Mouse (Mus musculus): ENCODE measurements around the gene Onecut3. TPM values are rescaled to one million over a fixed set of nuclear protein-coding genes. Genes with fewer than 3 reads are reported as not detected.

The Onecut3 gene
- polyA plus RNA-seq, 1 experiment from 2014 or later = 2.3 TPM

- ATAC-seq (ENCODE audit: low FRiP score) = no peak; the same call in 1 of the 2 replicates
- Histone ChIP-seq H3K9ac (no peak overlapping the region), H3K27ac (no peak overlapping the region), H3K4me1 (peaks cover 7% of the 10 kb centered on the region; the same call in 1 of the 2 replicates), H3K4me2 (replicated peaks) (no peak overlapping the region), H3K9me3 (replicated peaks) (no peaks in the 10 kb centered on the region), H3K36me3 (no peaks in the 10 kb centered on the region), H3K27me3 (peaks cover 79% of the 10 kb centered on the region), H3K4me3 (no peak overlapping the region)
- 0% methylated on average over 11 of the region's 11 CpGs for WGBS
Observed at GRCm38 (mm10) chr10:80506222-80506621, 11.6 kb downstream of the Onecut3 start.

- ATAC-seq (ENCODE audit: low FRiP score) = peak; percentile 58
- H3K4me1 ChIP-seq = peaks cover 15% of the 10 kb centered on the region
- H3K9ac ChIP-seq = no peak overlapping the region
- peak overlapping the region; percentile 14 for H3K4me3 ChIP-seq
- H3K4me2 ChIP-seq (replicated peaks) = peak overlapping the region; percentile 45
- WGBS = 8% methylated on average over 20 of the region's 20 CpGs
- H3K27me3 ChIP-seq = peaks cover 77% of the 10 kb centered on the region
- H3K9me3 ChIP-seq (replicated peaks) = no peaks in the 10 kb centered on the region
- no peaks in the 10 kb centered on the region for H3K36me3 ChIP-seq
- H3K27ac ChIP-seq = no peak overlapping the region
Observed at GRCm38 (mm10) chr10:80509412-80510272, 15.0 kb downstream of the Onecut3 start.

GRCm38 (mm10) chr10:80510273-80510660 is 15.6 kb downstream of the Onecut3 start:
- H3K4me3 ChIP-seq = no peak overlapping the region
- ATAC-seq (ENCODE audit: low FRiP score) = no peak
- peaks cover 77% of the 10 kb centered on the region for H3K27me3 ChIP-seq
- no peaks in the 10 kb centered on the region for H3K9me3 ChIP-seq (replicated peaks)
- H3K4me2 ChIP-seq (replicated peaks) = no peak overlapping the region
- no peak overlapping the region for H3K27ac ChIP-seq
- 49% methylated on average over 10 of the region's 10 CpGs for WGBS
- no peak overlapping the region for H3K9ac ChIP-seq
- H3K4me1 ChIP-seq = peaks cover 15% of the 10 kb centered on the region
- no peaks in the 10 kb centered on the region for H3K36me3 ChIP-seq

- Histone ChIP-seq H3K4me3 (0 out of 2 replicates have a peak overlapping the region, but pooled peaks have one; percentile 7), H3K27me3 (peaks cover 51% of the 10 kb centered on the region), H3K27ac (no peak overlapping the region), H3K4me2 (replicated peaks) (peak overlapping the region; percentile 26), H3K9ac (peak overlapping the region; percentile 38), H3K9me3 (replicated peaks) (no peaks in the 10 kb centered on the region), H3K36me3 (no peaks in the 10 kb centered on the region), H3K4me1 (peaks cover 12% of the 10 kb centered on the region)
- 0 out of 2 replicates have a peak, but pooled peaks have one; percentile 11 for ATAC-seq (ENCODE audit: low FRiP score)
- 6% methylated on average over 19 of the region's 19 CpGs for WGBS
Observed at GRCm38 (mm10) chr10:80513739-80514138, 19.1 kb downstream of the Onecut3 start.

GRCm38 (mm10) chr10:80519287-80519686 is 24.7 kb downstream of the Onecut3 start:
- Histone ChIP-seq H3K4me2 (replicated peaks) (no peak overlapping the region), H3K9me3 (replicated peaks) (peaks cover 4% of the 10 kb centered on the region; the same call in 1 of the 2 replicates), H3K36me3 (no peaks in the 10 kb centered on the region; the same call in 1 of the 2 replicates), H3K4me1 (peaks cover 3% of the 10 kb centered on the region), H3K9ac (no peak overlapping the region), H3K4me3 (no peak overlapping the region), H3K27me3 (peaks cover 14% of the 10 kb centered on the region), H3K27ac (no peak overlapping the region)
- 74% methylated on average over 2 of the region's 2 CpGs for WGBS
- ATAC-seq (ENCODE audit: low FRiP score) = no peak

- 94% methylated on average over 7 of the region's 7 CpGs for WGBS
- H3K9me3 ChIP-seq (replicated peaks) = peaks cover 4% of the 10 kb centered on the region; the same call in 1 of the 2 replicates
- H3K4me1 ChIP-seq = peaks cover 4% of the 10 kb centered on the region; the same call in 1 of the 2 replicates
- no peak for ATAC-seq (ENCODE audit: low FRiP score)
- H3K36me3 ChIP-seq = no peaks in the 10 kb centered on the region; the same call in 1 of the 2 replicates
- H3K4me3 ChIP-seq = no peak overlapping the region
- no peak overlapping the region for H3K4me2 ChIP-seq (replicated peaks)
- H3K27me3 ChIP-seq = no peaks in the 10 kb centered on the region; the same call in 1 of the 2 replicates
- no peak overlapping the region for H3K27ac ChIP-seq
- H3K9ac ChIP-seq = no peak overlapping the region
Observed at GRCm38 (mm10) chr10:80523299-80523698, 28.7 kb downstream of the Onecut3 start.

- H3K27me3 ChIP-seq = peaks cover 3% of the 10 kb centered on the region
- peak; percentile 83 for ATAC-seq (ENCODE audit: low FRiP score)
- peak overlapping the region; percentile 17; the same call in 1 of the 2 replicates for H3K4me3 ChIP-seq
- peak overlapping the region; percentile 43 for H3K4me2 ChIP-seq (replicated peaks)
- H3K27ac ChIP-seq = no peak overlapping the region
- peaks cover 4% of the 10 kb centered on the region; the same call in 1 of the 2 replicates for H3K4me1 ChIP-seq
- no peaks in the 10 kb centered on the region for H3K36me3 ChIP-seq
- 23% methylated on average over 9 of the region's 9 CpGs for WGBS
- H3K9me3 ChIP-seq (replicated peaks) = peaks cover 4% of the 10 kb centered on the region; the same call in 1 of the 2 replicates
- H3K9ac ChIP-seq = 0 out of 2 replicates have a peak overlapping the region, but pooled peaks have one; percentile 28
Observed at GRCm38 (mm10) chr10:80526172-80526571, 31.5 kb downstream of the Onecut3 start.

GRCm38 (mm10) chr10:80532783-80533182 is 38.1 kb downstream of the Onecut3 start:
- Histone ChIP-seq H3K27me3 (peaks cover 34% of the 10 kb centered on the region), H3K9me3 (replicated peaks) (no peaks in the 10 kb centered on the region), H3K36me3 (no peaks in the 10 kb centered on the region), H3K4me2 (replicated peaks) (no peak overlapping the region), H3K4me3 (no peak overlapping the region), H3K27ac (no peak overlapping the region), H3K9ac (no peak overlapping the region), H3K4me1 (no peaks in the 10 kb centered on the region)
- 84% methylated on average over 11 of the region's 11 CpGs for WGBS
- ATAC-seq (ENCODE audit: low FRiP score) = no peak

- peaks cover under 1% of the 10 kb centered on the region; the same call in 1 of the 2 replicates for H3K4me1 ChIP-seq
- peaks cover 42% of the 10 kb centered on the region for H3K27me3 ChIP-seq
- H3K9me3 ChIP-seq (replicated peaks) = no peaks in the 10 kb centered on the region
- no peak overlapping the region for H3K9ac ChIP-seq
- ATAC-seq (ENCODE audit: low FRiP score) = 0 out of 2 replicates have a peak, but pooled peaks have one; percentile 30
- H3K4me2 ChIP-seq (replicated peaks) = no peak overlapping the region
- H3K4me3 ChIP-seq = no peak overlapping the region
- 9% methylated on average over 7 of the region's 7 CpGs for whole genome bisulfite sequencing
- H3K36me3 ChIP-seq = no peaks in the 10 kb centered on the region
- H3K27ac ChIP-seq = no peak overlapping the region
Observed at GRCm38 (mm10) chr10:80533704-80534103, 39.1 kb downstream of the Onecut3 start.

GRCm38 (mm10) chr10:80535071-80535470 is 40.4 kb downstream of the Onecut3 start:
- no peak for ATAC-seq (ENCODE audit: low FRiP score)
- 16% methylated on average over 14 of the region's 14 CpGs for WGBS
- no peak overlapping the region for H3K27ac ChIP-seq
- H3K9ac ChIP-seq = no peak overlapping the region
- H3K4me1 ChIP-seq = peaks cover 5% of the 10 kb centered on the region; the same call in 1 of the 2 replicates
- H3K36me3 ChIP-seq = no peaks in the 10 kb centered on the region
- H3K4me2 ChIP-seq (replicated peaks) = peak overlapping the region; percentile 29
- no peaks in the 10 kb centered on the region for H3K9me3 ChIP-seq (replicated peaks)
- peaks cover 45% of the 10 kb centered on the region for H3K27me3 ChIP-seq
- no peak overlapping the region for H3K4me3 ChIP-seq

GRCm38 (mm10) chr10:80535711-80536110 is 41.1 kb downstream of the Onecut3 start:
- WGBS = 10% methylated on average over 13 of the region's 13 CpGs
- H3K9me3 ChIP-seq (replicated peaks) = no peaks in the 10 kb centered on the region
- H3K27ac ChIP-seq = no peak overlapping the region
- no peak for ATAC-seq (ENCODE audit: low FRiP score)
- H3K9ac ChIP-seq = no peak overlapping the region
- H3K4me1 ChIP-seq = peaks cover 5% of the 10 kb centered on the region; the same call in 1 of the 2 replicates
- H3K27me3 ChIP-seq = peaks cover 47% of the 10 kb centered on the region
- peak overlapping the region; percentile 29; the same call in 1 of the 2 replicates for H3K4me2 ChIP-seq (replicated peaks)
- H3K36me3 ChIP-seq = no peaks in the 10 kb centered on the region
- no peak overlapping the region for H3K4me3 ChIP-seq

- no peak overlapping the region for H3K9ac ChIP-seq
- peaks cover 5% of the 10 kb centered on the region; the same call in 1 of the 2 replicates for H3K4me1 ChIP-seq
- no peaks in the 10 kb centered on the region for H3K9me3 ChIP-seq (replicated peaks)
- H3K27me3 ChIP-seq = peaks cover 47% of the 10 kb centered on the region
- no peak overlapping the region for H3K27ac ChIP-seq
- 50% methylated on average over 5 of the region's 5 CpGs for WGBS
- H3K4me2 ChIP-seq (replicated peaks) = no peak overlapping the region
- no peak for ATAC-seq (ENCODE audit: low FRiP score)
- peaks cover 19% of the 10 kb centered on the region for H3K36me3 ChIP-seq
- H3K4me3 ChIP-seq = no peak overlapping the region
Observed at GRCm38 (mm10) chr10:80538180-80538579, 43.5 kb downstream of the Onecut3 start.

Measured in hindbrain, embryonic 12.5 days (tissue).